ENCODE assay signal across 9 mouse cellular contexts in genomic region chr16:87284835-87285510, GRCm38 (mm10).
A peak's percentile ranks its signal among the peaks of the same experiment; 100 is the strongest.
DNase-seq lines count a peak whose midpoint lies in the region; ATAC-seq and TF ChIP-seq lines count a peak whose summit lies in the region.
"Had no signal": no experiment of that assay in that cellular context is flagged by ENCODE, and none has a peak within 500 bp of the region (broad histone marks: within the 10 kb centered on the region; RNA-seq: fewer than 3 reads in every experiment).

No protein-coding gene starts in this region.

- in situ Hi-C loops in CH12.LX (cut with MboI; ENCODE audit: low pct_ligation_motif_present, low pct_unique_long_range_greater_than_20kb, low sequenced_read_pairs) = no loop called here

- TF ChIP-seq POLR2A in CH12.LX (IDR thresholded peaks at IDR 0.05; ENCODE audit: low read depth, low read length) = no peak
- TF ChIP-seq POLR2A in brain, embryonic 14.5 days (IDR thresholded peaks at IDR 0.05; ENCODE audit: borderline replicate concordance, extremely low read depth, insufficient read depth, insufficient read length, poor library complexity, severe bottlenecking) = no peak

- peak; percentile 72 for TF ChIP-seq CTCF in layer of hippocampus, adult 2 months (conservative IDR thresholded peaks at IDR 0.05)
- peak; percentile 95 to 96 for TF ChIP-seq CTCF in CH12.LX (conservative IDR thresholded peaks at IDR 0.05 in 1 of 2, IDR thresholded peaks at IDR 0.05 in 1 of 2; ENCODE audit: low read depth in 2 of 2, low read length in 2 of 2)
- peak; percentile 17; the same call in 1 of the 2 replicates for TF ChIP-seq CTCF in brain, embryonic 14.5 days (IDR thresholded peaks at IDR 0.05; ENCODE audit: borderline replicate concordance, extremely low read depth, insufficient read depth, insufficient read length)

- H3K27me3 ChIP-seq in CH12.LX (replicated peaks) = no peaks in the 10 kb centered on the region

- H3K4me2 ChIP-seq in CH12.LX (ENCODE audit: insufficient read depth, low read depth, poor library complexity, severe bottlenecking) = peak overlapping the region; percentile 59; the same call in 1 of the 2 replicates

- no peaks in the 10 kb centered on the region for H3K9me3 ChIP-seq in CH12.LX (replicated peaks; ENCODE audit: low read length)

- DNase-seq in layer of hippocampus, adult 2 months (ENCODE audit: low spot score in 2 of 2) = no peak
- DNase-seq in layer of hippocampus, postnatal 14 days (ENCODE audit: low spot score in 2 of 2) = no peak
- DNase-seq in CH12.LX (ENCODE audit: extremely low read depth) = peak; percentile 87
- DNase-seq in brain, embryonic 14.5 days (ENCODE audit: low read depth) = no peak
- no peak for DNase-seq in neural tube, embryonic 10.5 days (ENCODE audit: extremely low spot score, low spot score)
- no peak for DNase-seq in layer of hippocampus, adult 9-10 months (ENCODE audit: low spot score)
- DNase-seq: right cerebral cortex, postnatal 25 days had no signal

- no peak overlapping the region for H3K27ac ChIP-seq in layer of hippocampus, adult 2 months
- H3K27ac ChIP-seq in CH12.LX (ENCODE audit: insufficient read depth, low read depth) = no peak overlapping the region
- H3K27ac ChIP-seq: forebrain, embryonic 10.5 days had no signal

- no peak for TF ChIP-seq EP300 in CH12.LX (IDR thresholded peaks at IDR 0.05; ENCODE audit: low read length)

- peak; percentile 74 for ATAC-seq in megakaryocyte, adult 5-6 weeks (ENCODE audit: poor library complexity, severe bottlenecking)

- TF ChIP-seq RAD21 in CH12.LX (IDR thresholded peaks at IDR 0.05; ENCODE audit: low read depth, low read length) = peak; percentile 95

- H3K4me3 ChIP-seq in layer of hippocampus, adult 2 months = no peak overlapping the region
- peak overlapping the region in 2 of 3 experiments; percentile 7 to 29 for H3K4me3 ChIP-seq in CH12.LX (replicated peaks in 1 of 3; ENCODE audit: low read depth in 2 of 3, low read length in 2 of 3, poor library complexity in 1 of 3)
- H3K4me3 ChIP-seq: forebrain, embryonic 10.5 days had no signal

- H3K9ac ChIP-seq in CH12.LX (ENCODE audit: insufficient read depth, low read depth) = 0 out of 2 replicates have a peak overlapping the region, but pooled peaks have one; percentile 3

- dilution Hi-C loops in CH12.LX (cut with MboI; ENCODE audit: extremely low pct_ligation_motif_present, extremely low pct_unique_long_range_greater_than_20kb, low sequenced_read_pairs) = no loop called here

- H3K4me1 ChIP-seq in CH12.LX (ENCODE audit: control insufficient read depth in 1 of 2, insufficient read depth in 2 of 2) = peaks cover 0 to 7% of the 10 kb centered on the region in 2 experiments; a peak in 2 of 4 replicates
- H3K4me1 ChIP-seq: forebrain, embryonic 10.5 days had no signal

- no peaks in the 10 kb centered on the region for H3K79me2 ChIP-seq in CH12.LX (replicated peaks; ENCODE audit: control insufficient read depth, extremely low read depth, insufficient read depth, poor library complexity, severe bottlenecking)

- H3K36me3 ChIP-seq in CH12.LX (replicated peaks in 1 of 2; ENCODE audit: control insufficient read depth in 1 of 2, insufficient read depth in 1 of 2, low read length in 1 of 2) = no peaks in the 10 kb centered on the region
- H3K36me3 ChIP-seq: forebrain, embryonic 10.5 days had no signal

TF ChIP-seq in CH12.LX, 34 proteins besides CTCF, POLR2A, EP300 and RAD21:
- TF ChIP-seq MAZ (IDR thresholded peaks at IDR 0.05; ENCODE audit: low read depth, low read length) = 0 out of 2 replicates have a peak, but pooled peaks have one; percentile 18
- peak; percentile 80 for TF ChIP-seq MAFK (IDR thresholded peaks at IDR 0.05; ENCODE audit: insufficient replicate concordance, low read length)
- TF ChIP-seq MYC (IDR thresholded peaks at IDR 0.05; ENCODE audit: low read depth, low read length) = no peak
- no peak for TF ChIP-seq TCF12 (IDR thresholded peaks at IDR 0.05; ENCODE audit: low read depth, low read length)
- peak; percentile 70 for TF ChIP-seq SMC3 (IDR thresholded peaks at IDR 0.05; ENCODE audit: low read depth, low read length)
- 0 out of 2 replicates have a peak, but pooled peaks have one; percentile 18 for TF ChIP-seq TBP (conservative IDR thresholded peaks at IDR 0.05; ENCODE audit: low read depth, low read length)
- peak; percentile 43 for TF ChIP-seq JUND (conservative IDR thresholded peaks at IDR 0.05; ENCODE audit: low read depth, low read length)

Comparison
In these comparisons a context has a peak if more than half of its experiments do, and no peak if none do; other contexts are left out.
1. CTCF ChIP-seq: peak in every context shown above with its lines; median percentile 96 in CH12.LX; 72 in layer of hippocampus, adult 2 months; 17 in brain, embryonic 14.5 days.